Mouse (Mus musculus): ENCODE measurements around the gene Fcer1g.

The Fcer1g gene

GRCm38 (mm10) chr1:171265971-171266744, 32.0 kb upstream of the Fcer1g start:
- in situ Hi-C loops (cut with MseI, MboI), result no loop called here

- in situ Hi-C loops (cut with MseI, MboI), result no loop called here
Observed at GRCm38 (mm10) chr1:171263666-171264461, 29.7 kb upstream of the Fcer1g start.

GRCm38 (mm10) chr1:171263185-171263611, 29.0 kb upstream of the Fcer1g start:
- in situ Hi-C loops (cut with MseI, MboI), result no loop called here

GRCm38 (mm10) chr1:171262594-171263130, 28.5 kb upstream of the Fcer1g start:
- in situ Hi-C loops (cut with MseI, MboI), result no loop called here

GRCm38 (mm10) chr1:171260316-171260715, 26.2 kb upstream of the Fcer1g start:
- in situ Hi-C loops (cut with MseI, MboI), result no loop called here

- in situ Hi-C loops (cut with MseI, MboI), result loop anchor here in 1 of 2 experiments (10.0 kb wide), 1 partner anchor 144 kb away; the partner anchor contains the start of gene Cfap126
Observed at GRCm38 (mm10) chr1:171258921-171259320, 24.8 kb upstream of the Fcer1g start.

- in situ Hi-C loops (cut with MseI, MboI), result loop anchor here in 1 of 2 experiments (10.0 kb wide), 1 partner anchor 143 kb away; the partner anchor contains the start of gene Cfap126
Observed at GRCm38 (mm10) chr1:171257781-171258180, 23.6 kb upstream of the Fcer1g start.

GRCm38 (mm10) chr1:171256937-171257548, 22.9 kb upstream of the Fcer1g start:
- in situ Hi-C loops (cut with MseI, MboI), result loop anchor here in 1 of 2 experiments (10.0 kb wide), 1 partner anchor 142 kb away; the partner anchor contains the start of gene Cfap126

GRCm38 (mm10) chr1:171256095-171256818, 22.1 kb upstream of the Fcer1g start:
- in situ Hi-C loops (cut with MseI, MboI), result loop anchor here in 1 of 2 experiments (10.0 kb wide), 1 partner anchor 141 kb away; the partner anchor contains the start of gene Cfap126

- in situ Hi-C loops (cut with MseI, MboI), result loop anchor here in 1 of 2 experiments (10.0 kb wide), 1 partner anchor 138 kb away; the partner anchor contains the start of gene Cfap126
Observed at GRCm38 (mm10) chr1:171252415-171252814, 18.2 kb upstream of the Fcer1g start.

- in situ Hi-C loops (cut with MseI, MboI), result loop anchor here in 1 of 2 experiments (10.0 kb wide), 1 partner anchor 137 kb away; the partner anchor contains the start of gene Cfap126
Observed at GRCm38 (mm10) chr1:171251594-171252324, 17.6 kb upstream of the Fcer1g start.

- in situ Hi-C loops (cut with MseI, MboI), result loop anchor here in 1 of 2 experiments (10.0 kb wide), 1 partner anchor 136 kb away; the partner anchor contains the start of gene Cfap126
Observed at GRCm38 (mm10) chr1:171250680-171251593, 16.8 kb upstream of the Fcer1g start, which contains the start of gene Ndufs2. Gene Ndufs2, minus strand, starts transcription at chr1:171251388.

GRCm38 (mm10) chr1:171249913-171250600, 15.9 kb upstream of the Fcer1g start, which contains the start of gene Adamts4:
Gene Adamts4, plus strand, starts transcription at chr1:171250421.
- in situ Hi-C loops (cut with MseI, MboI), result loop anchor here in 1 of 2 experiments (10.0 kb wide), 1 partner anchor 135 kb away; the partner anchor contains the start of gene Cfap126

- in situ Hi-C loops (cut with MseI, MboI), result no loop called here
Observed at GRCm38 (mm10) chr1:171248386-171249226, 14.4 kb upstream of the Fcer1g start.

- in situ Hi-C loops (cut with MseI, MboI), result no loop called here
Observed at GRCm38 (mm10) chr1:171247916-171248315, 13.8 kb upstream of the Fcer1g start.

GRCm38 (mm10) chr1:171247453-171247841, 13.3 kb upstream of the Fcer1g start:
- in situ Hi-C loops (cut with MseI, MboI), result no loop called here

Measured in mouse trophoblast stem cell (cell line).